Mouse (Mus musculus): Measurements from ENCODE around the gene Stac3.

DNA sequence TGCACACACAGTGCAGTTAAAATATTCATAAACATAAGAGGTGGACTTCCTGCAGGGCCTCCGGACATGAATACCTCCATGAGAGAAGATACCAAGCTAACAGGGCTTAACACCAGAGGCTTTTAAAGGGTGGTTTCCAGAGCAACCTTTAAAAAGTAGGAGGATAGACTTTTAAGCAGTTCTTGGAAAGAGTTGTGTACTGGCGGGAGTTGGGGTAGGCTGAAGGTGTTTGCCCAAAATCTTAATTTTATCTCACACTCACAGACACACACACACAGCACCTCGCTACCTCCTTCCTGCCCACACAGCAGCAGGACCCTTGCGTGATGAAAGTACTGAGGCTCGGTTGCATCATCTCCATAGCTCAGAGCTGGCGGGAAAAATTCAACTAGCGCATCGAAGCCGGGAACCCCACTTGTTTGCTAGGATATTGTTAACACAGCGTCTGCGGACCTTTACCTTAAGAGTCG, 20.2 kb downstream of the Stac3 start:
- TF ChIP-seq CTCF (IDR thresholded peaks at IDR 0.05; ENCODE audit: borderline replicate concordance, extremely low read depth, insufficient read depth, insufficient read length) (no peak), POLR2A (IDR thresholded peaks at IDR 0.05; ENCODE audit: borderline replicate concordance, extremely low read depth, insufficient read depth, insufficient read length, poor library complexity, severe bottlenecking) (no peak)
